In genomic region chr3:103809799-103810150, GRCm38 (mm10) we compare ENCODE assay signal across 8 mouse cellular contexts. TPM values are rescaled to one million over a fixed set of nuclear protein-coding genes. Genes with fewer than 3 reads are reported as not detected.
DNase-seq lines count a peak whose midpoint lies in the region; ATAC-seq and TF ChIP-seq lines count a peak whose summit lies in the region.

No protein-coding gene starts in this region.

- peaks cover 7% of the 10 kb centered on the region; the same call in 1 of the 2 replicates for H3K4me1 ChIP-seq in lung, postnatal 0 days (ENCODE audit: insufficient read depth, low read depth, low read length)
- peaks cover 9% of the 10 kb centered on the region; the same call in 1 of the 2 replicates for H3K4me1 ChIP-seq in limb, embryonic 15.5 days
- peaks cover 3% of the 10 kb centered on the region; the same call in 1 of the 2 replicates for H3K4me1 ChIP-seq in stomach, embryonic 14.5 days (ENCODE audit: control insufficient read depth, insufficient read depth, low read length)

- DNase-seq in lung, postnatal 0 days (ENCODE audit: low spot score): peak; percentile 50
- DNase-seq in lung, postnatal 4 days: no peak
- DNase-seq in cerebellum, adult 9-10 months: no peak
- DNase-seq in urinary bladder, adult 18-20 months (ENCODE audit: low spot score in 2 of 2): no peak
- no peak for DNase-seq in retina, embryonic 14.5 days (ENCODE audit: low spot score)

- ATAC-seq in lung, postnatal 0 days: peak; percentile 43
- ATAC-seq in erythroid progenitor cell, adult 5-6 weeks (replicated peaks; ENCODE audit: low FRiP score, poor library complexity, severe bottlenecking): peak; percentile 41
- 0 out of 2 replicates have a peak, but pooled peaks have one; percentile 26 for ATAC-seq in limb, embryonic 15.5 days (ENCODE audit: insufficient number of reproducible peaks, low FRiP score, low TSS enrichment, low read depth)
- peak; percentile 23; the same call in 1 of the 2 replicates for ATAC-seq in stomach, embryonic 14.5 days (ENCODE audit: insufficient number of reproducible peaks, insufficient read depth, low FRiP score, low read depth)

- TF ChIP-seq CTCF in lung, postnatal 0 days (IDR thresholded peaks at IDR 0.05): no peak

- H3K27ac ChIP-seq in lung, postnatal 0 days (ENCODE audit: low read length): peak overlapping the region; percentile 99
- H3K27ac ChIP-seq in limb, embryonic 15.5 days: peak overlapping the region; percentile 90
- H3K27ac ChIP-seq in stomach, embryonic 14.5 days (ENCODE audit: low read length): peak overlapping the region; percentile 88

- peak overlapping the region; percentile 75 for H3K4me2 ChIP-seq in lung, postnatal 0 days (replicated peaks; ENCODE audit: low read depth, low read length)
- peak overlapping the region; percentile 48 for H3K4me2 ChIP-seq in limb, embryonic 15.5 days
- peak overlapping the region; percentile 63 for H3K4me2 ChIP-seq in stomach, embryonic 14.5 days (replicated peaks; ENCODE audit: low read depth, low read length)

- H3K9ac ChIP-seq in lung, postnatal 0 days (replicated peaks; ENCODE audit: low read depth): peak overlapping the region; percentile 91
- H3K9ac ChIP-seq in limb, embryonic 15.5 days: peak overlapping the region; percentile 65
- H3K9ac ChIP-seq in stomach, embryonic 14.5 days (replicated peaks; ENCODE audit: low read depth, low read length): peak overlapping the region; percentile 62

- no peaks in the 10 kb centered on the region for H3K27me3 ChIP-seq in lung, postnatal 0 days (replicated peaks; ENCODE audit: insufficient read depth, low read length)
- H3K27me3 ChIP-seq in limb, embryonic 15.5 days: no peaks in the 10 kb centered on the region
- no peaks in the 10 kb centered on the region for H3K27me3 ChIP-seq in stomach, embryonic 14.5 days (ENCODE audit: control insufficient read depth, insufficient read depth, low read length)

- no peak for TF ChIP-seq EP300 in lung, postnatal 0 days (IDR thresholded peaks at IDR 0.05)

- H3K4me3 ChIP-seq in lung, postnatal 0 days (ENCODE audit: low read depth, low read length): peak overlapping the region; percentile 72
- H3K4me3 ChIP-seq in limb, embryonic 15.5 days: peak overlapping the region; percentile 78
- peak overlapping the region; percentile 81 for H3K4me3 ChIP-seq in stomach, embryonic 14.5 days (ENCODE audit: low read depth, low read length)

- peaks cover 5% of the 10 kb centered on the region for H3K36me3 ChIP-seq in lung, postnatal 0 days (ENCODE audit: insufficient read depth, low read length)
- H3K36me3 ChIP-seq in limb, embryonic 15.5 days: peaks cover 21% of the 10 kb centered on the region
- peaks cover 6% of the 10 kb centered on the region; the same call in 1 of the 2 replicates for H3K36me3 ChIP-seq in stomach, embryonic 14.5 days (ENCODE audit: control insufficient read depth, insufficient read depth, low read length)

- WGBS in lung, postnatal 0 days: under 1% methylated on average over 13 of the region's 14 CpGs
- WGBS in limb, embryonic 15.5 days: 3% methylated on average over 14 of the region's 14 CpGs
- WGBS in stomach, embryonic 14.5 days: 3% methylated on average over 14 of the region's 14 CpGs

- no peaks in the 10 kb centered on the region for H3K9me3 ChIP-seq in lung, postnatal 0 days (ENCODE audit: low read length)
- no peaks in the 10 kb centered on the region for H3K9me3 ChIP-seq in limb, embryonic 15.5 days
- no peaks in the 10 kb centered on the region for H3K9me3 ChIP-seq in stomach, embryonic 14.5 days (ENCODE audit: control insufficient read depth, low read depth, low read length)

RNA-seq across cellular contexts. Expression of gene Gm43064, which starts 0.4 kb away (rescaled TPM):
- 0.31 TPM in 1 of 2 replicates, not detected in the other for polyA plus RNA-seq in lung, postnatal 0 days (2015; fragmentation: Nextera tagmentation; extraction: Ambion mirVana)
- 3.2 and 21.4 TPM in 2 replicates for total RNA-seq in erythroid progenitor cell, adult 5-6 weeks (2015; ENCODE audit: low replicate concordance)
- 7.6 TPM in 1 of 2 replicates, not detected in the other for total RNA-seq in erythroid progenitor cell, adult 5-6 weeks (2017; ENCODE audit: low replicate concordance)
- 0.64 and 0.73 TPM in 2 replicates for polyA plus RNA-seq in limb, embryonic 15.5 days (2015; fragmentation: Nextera tagmentation; extraction: Ambion mirVana)
- 0.35 and 0.50 TPM in 2 replicates for polyA plus RNA-seq in stomach, embryonic 14.5 days (2014; fragmentation: Nextera tagmentation; extraction: Ambion mirVana)

RNA-seq across cellular contexts. Expression of gene Ap4b1, which starts 0.5 kb away (rescaled TPM):
- polyA plus RNA-seq in lung, postnatal 0 days (2015; fragmentation: Nextera tagmentation; extraction: Ambion mirVana): 15.1 and 16.3 TPM in 2 replicates
- 31.4 and 43.6 TPM in 2 replicates for total RNA-seq in erythroid progenitor cell, adult 5-6 weeks (2015; ENCODE audit: low replicate concordance)
- 36.1 and 43.8 TPM in 2 replicates for total RNA-seq in erythroid progenitor cell, adult 5-6 weeks (2017; ENCODE audit: low replicate concordance)
- 21.7 and 23.4 TPM in 2 replicates for polyA plus RNA-seq in limb, embryonic 15.5 days (2015; fragmentation: Nextera tagmentation; extraction: Ambion mirVana)
- 18.5 and 21.8 TPM in 2 replicates for polyA plus RNA-seq in stomach, embryonic 14.5 days (2014; fragmentation: Nextera tagmentation; extraction: Ambion mirVana)

RNA-seq across cellular contexts. Expression of gene Dclre1b, which starts 0.5 kb away (rescaled TPM):
- 15.6 and 18.0 TPM in 2 replicates for polyA plus RNA-seq in lung, postnatal 0 days (2015; fragmentation: Nextera tagmentation; extraction: Ambion mirVana)
- 14.3 and 22.0 TPM in 2 replicates for total RNA-seq in erythroid progenitor cell, adult 5-6 weeks (2015; ENCODE audit: low replicate concordance)
- 13.4 and 23.0 TPM in 2 replicates for total RNA-seq in erythroid progenitor cell, adult 5-6 weeks (2017; ENCODE audit: low replicate concordance)
- polyA plus RNA-seq in limb, embryonic 15.5 days (2015; fragmentation: Nextera tagmentation; extraction: Ambion mirVana): 23.2 and 24.6 TPM in 2 replicates
- polyA plus RNA-seq in stomach, embryonic 14.5 days (2014; fragmentation: Nextera tagmentation; extraction: Ambion mirVana): 27.0 and 30.9 TPM in 2 replicates

RNA-seq across cellular contexts. Expression of gene Hipk1, which starts 18.4 kb away (rescaled TPM):
- 13.8 and 14.1 TPM in 2 replicates for polyA plus RNA-seq in lung, postnatal 0 days (2015; fragmentation: Nextera tagmentation; extraction: Ambion mirVana)
- 303 and 379 TPM in 2 replicates for total RNA-seq in erythroid progenitor cell, adult 5-6 weeks (2015; ENCODE audit: low replicate concordance)
- total RNA-seq in erythroid progenitor cell, adult 5-6 weeks (2017; ENCODE audit: low replicate concordance): 286 and 299 TPM in 2 replicates
- 10.4 and 10.8 TPM in 2 replicates for polyA plus RNA-seq in limb, embryonic 15.5 days (2015; fragmentation: Nextera tagmentation; extraction: Ambion mirVana)
- polyA plus RNA-seq in stomach, embryonic 14.5 days (2014; fragmentation: Nextera tagmentation; extraction: Ambion mirVana): 18.1 and 18.8 TPM in 2 replicates

RNA-seq across cellular contexts. Expression of gene Bcl2l15, which starts 22.6 kb away (rescaled TPM):
- 0.31 and 0.88 TPM in 2 replicates for polyA plus RNA-seq in lung, postnatal 0 days (2015; fragmentation: Nextera tagmentation; extraction: Ambion mirVana)
- 5.4 and 12.3 TPM in 2 replicates for total RNA-seq in erythroid progenitor cell, adult 5-6 weeks (2015; ENCODE audit: low replicate concordance)
- 1.7 and 5.3 TPM in 2 replicates for total RNA-seq in erythroid progenitor cell, adult 5-6 weeks (2017; ENCODE audit: low replicate concordance)
- 0.46 and 0.87 TPM in 2 replicates for polyA plus RNA-seq in limb, embryonic 15.5 days (2015; fragmentation: Nextera tagmentation; extraction: Ambion mirVana)
- polyA plus RNA-seq in stomach, embryonic 14.5 days (2014; fragmentation: Nextera tagmentation; extraction: Ambion mirVana): 0.54 TPM in 1 of 2 replicates, not detected in the other
